Mouse (Mus musculus) frontal cortex, postnatal 36 days (tissue): ENCODE measurements at regions not wholly inside any gene's neighbourhood (a gene's known extent, or its start where the extent isn't known, plus 50 kb on each side); places are given as distances from the start of the nearest gene placed in this dataset.

Experiments
- DNase-seq, 2 experiments: peaks; one replicate each; pipeline ENCODE4 v3.0.0; 2022; ENCODE audit warnings: low spot score in 2 of 2

GRCm38 (mm10) chr15:97125836-97126822 is 70.4 kb upstream of the Slc38a4 start:
- DNase-seq = no peak

- DNase-seq = no peak
Measured at GRCm38 (mm10) chr15:97122263-97122662, 66.5 kb upstream of the Slc38a4 start.

GRCm38 (mm10) chr15:97112452-97113200 is 56.9 kb upstream of the Slc38a4 start:
- no peak for DNase-seq

GRCm38 (mm10) chr15:97111320-97112192 is 55.8 kb upstream of the Slc38a4 start:
- no peak for DNase-seq

GRCm38 (mm10) chr15:97107779-97108178 is 52.0 kb upstream of the Slc38a4 start:
- DNase-seq = no peak

GRCm38 (mm10) chr15:97106556-97106955 is 50.8 kb upstream of the Slc38a4 start:
- DNase-seq = peak; percentile 24 to 60
